Mouse (Mus musculus) kidney, embryonic 15.5 days (tissue): ENCODE results near the gene Rpl3. TPM values are rescaled to one million over a fixed set of nuclear protein-coding genes. Genes with fewer than 3 reads are reported as not detected.
A peak's percentile ranks its signal among the peaks of the same experiment; 100 is the strongest.

Experiments
- ATAC-seq: fragments of 200-750 bp; cut with Nextera tagmentation; replicated peaks from 2 replicates; pipeline ENCODE4 v1.8.0; 2017; ENCODE audit warnings: moderate TSS enrichment; ENCODE audit not compliant: low FRiP score
- H3K27ac ChIP-seq: fragments of 300-500 bp; sonication (generic); 2 replicates; pipeline ENCODE4 v1.5.1; 2015; ENCODE audit warnings: mild to moderate bottlenecking, inconsistent platforms
- H3K27me3 ChIP-seq: fragments of 300-500 bp; sonication (generic); 2 replicates; pipeline ENCODE4 v1.6.1; 2015; ENCODE audit warnings: inconsistent platforms
- H3K36me3 ChIP-seq: fragments of 300-500 bp; sonication (generic); 2 replicates; pipeline ENCODE4 v1.6.1; 2015; ENCODE audit warnings: inconsistent platforms
- H3K4me1 ChIP-seq: fragments of 300-500 bp; sonication (generic); 2 replicates; pipeline ENCODE4 v1.6.1; 2015; ENCODE audit warnings: inconsistent platforms
- H3K4me2 ChIP-seq: fragments of 300-500 bp; sonication (generic); 2 replicates; pipeline ENCODE4 v1.6.1; 2015; ENCODE audit warnings: moderate library complexity, mild to moderate bottlenecking, inconsistent platforms
- H3K4me3 ChIP-seq: fragments of 300-500 bp; sonication (generic); replicated peaks from 2 replicates; pipeline ENCODE4 v1.5.1; 2015; ENCODE audit warnings: mild to moderate bottlenecking, inconsistent platforms
- H3K9ac ChIP-seq: fragments of 300-500 bp; sonication (generic); 2 replicates; pipeline ENCODE4 v1.6.1; 2015; ENCODE audit warnings: mild to moderate bottlenecking, inconsistent platforms
- H3K9me3 ChIP-seq: fragments of 300-500 bp; sonication (generic); replicated peaks from 2 replicates; pipeline ENCODE4 v1.6.1; 2016; ENCODE audit warnings: inconsistent platforms
- WGBS: fragments of 180-500 bp; shearing (Covaris S2); methylation state at CpG from one replicate; pipeline ENCODE4 v1.1.7; 2015; ENCODE audit warnings: mixed read lengths; 5-methylcytosine and 5-hydroxymethylcytosine counted together
- microRNA-seq: library from miRNA; unstranded; fragments of <30 nt; microRNA quantifications from one replicate; pipeline ENCODE4, GENCODE M21; 2016
- polyA plus RNA-seq: library from polyadenylated mRNA; unstranded; fragments of >200 nt; fragmentation: Nextera tagmentation; extraction: Ambion mirVana; gene quantifications from 2 replicates; pipeline ENCODE4 v1.2.1, GENCODE M21; 2015

The Rpl3 gene
- polyA plus RNA-seq, 1 experiment from 2014 or later, result 1,115 TPM

- no peaks in the 10 kb centered on the region for H3K4me1 ChIP-seq
- 0 out of 2 replicates have a peak overlapping the region, but pooled peaks have one; percentile 18 for H3K27ac ChIP-seq
- ATAC-seq, result no peak
- no peak overlapping the region for H3K4me3 ChIP-seq
- H3K4me2 ChIP-seq, result no peak overlapping the region
- no peaks in the 10 kb centered on the region for H3K9me3 ChIP-seq
- H3K36me3 ChIP-seq, result no peaks in the 10 kb centered on the region
- no peaks in the 10 kb centered on the region for H3K27me3 ChIP-seq
- WGBS, result 71% methylated on average over 11 of the region's 11 CpGs
- H3K9ac ChIP-seq, result no peak overlapping the region
Measured at GRCm38 (mm10) chr15:80037255-80038109, 54.2 kb downstream of the Rpl3 start.

GRCm38 (mm10) chr15:80035341-80035885 is 56.3 kb downstream of the Rpl3 start:
- Histone ChIP-seq H3K36me3 (no peaks in the 10 kb centered on the region), H3K27me3 (no peaks in the 10 kb centered on the region), H3K27ac (no peak overlapping the region), H3K9ac (no peak overlapping the region), H3K4me3 (no peak overlapping the region), H3K9me3 (no peaks in the 10 kb centered on the region; the same call in 1 of the 2 replicates), H3K4me2 (no peak overlapping the region), H3K4me1 (no peaks in the 10 kb centered on the region)
- ATAC-seq, result 0 out of 2 replicates have a peak, but pooled peaks have one; percentile 12
- WGBS, result 79% methylated on average over 6 of the region's 6 CpGs

GRCm38 (mm10) chr15:80034913-80035312 is 56.8 kb downstream of the Rpl3 start:
- no peak for ATAC-seq
- Histone ChIP-seq H3K4me3 (no peak overlapping the region), H3K27me3 (no peaks in the 10 kb centered on the region), H3K9me3 (no peaks in the 10 kb centered on the region; the same call in 1 of the 2 replicates), H3K36me3 (no peaks in the 10 kb centered on the region), H3K4me1 (no peaks in the 10 kb centered on the region), H3K4me2 (no peak overlapping the region), H3K9ac (no peak overlapping the region), H3K27ac (no peak overlapping the region)

GRCm38 (mm10) chr15:80034366-80034765 is 57.3 kb downstream of the Rpl3 start:
- Histone ChIP-seq H3K4me2 (no peak overlapping the region), H3K9me3 (no peaks in the 10 kb centered on the region; the same call in 1 of the 2 replicates), H3K4me3 (no peak overlapping the region), H3K9ac (no peak overlapping the region), H3K27ac (no peak overlapping the region), H3K36me3 (no peaks in the 10 kb centered on the region), H3K27me3 (no peaks in the 10 kb centered on the region), H3K4me1 (no peaks in the 10 kb centered on the region)
- WGBS, result 70% methylated on average over 7 of the region's 7 CpGs
- no peak for ATAC-seq

GRCm38 (mm10) chr15:80031133-80031532 is 60.5 kb downstream of the Rpl3 start:
- no peaks in the 10 kb centered on the region for H3K36me3 ChIP-seq
- H3K9me3 ChIP-seq, result no peaks in the 10 kb centered on the region; the same call in 1 of the 2 replicates
- H3K27me3 ChIP-seq, result no peaks in the 10 kb centered on the region
- no peak for ATAC-seq
- 93% methylated on average over 4 of the region's 4 CpGs for WGBS
- no peak overlapping the region for H3K4me3 ChIP-seq
- H3K4me2 ChIP-seq, result no peak overlapping the region
- H3K4me1 ChIP-seq, result peaks cover 25% of the 10 kb centered on the region
- no peak overlapping the region for H3K27ac ChIP-seq
- H3K9ac ChIP-seq, result no peak overlapping the region

GRCm38 (mm10) chr15:80030399-80030798 is 61.3 kb downstream of the Rpl3 start:
- H3K4me2 ChIP-seq, result no peak overlapping the region
- no peak overlapping the region for H3K4me3 ChIP-seq
- no peaks in the 10 kb centered on the region for H3K27me3 ChIP-seq
- no peaks in the 10 kb centered on the region for H3K36me3 ChIP-seq
- WGBS, result 87% methylated on average over 10 of the region's 10 CpGs
- no peak overlapping the region for H3K27ac ChIP-seq
- no peak for ATAC-seq
- H3K9ac ChIP-seq, result no peak overlapping the region
- peaks cover 32% of the 10 kb centered on the region for H3K4me1 ChIP-seq
- no peaks in the 10 kb centered on the region; the same call in 1 of the 2 replicates for H3K9me3 ChIP-seq

GRCm38 (mm10) chr15:80028862-80029261 is 62.8 kb downstream of the Rpl3 start:
- Histone ChIP-seq H3K4me2 (no peak overlapping the region), H3K9ac (no peak overlapping the region), H3K27me3 (no peaks in the 10 kb centered on the region), H3K27ac (no peak overlapping the region), H3K36me3 (no peaks in the 10 kb centered on the region), H3K9me3 (no peaks in the 10 kb centered on the region; the same call in 1 of the 2 replicates), H3K4me3 (no peak overlapping the region), H3K4me1 (peaks cover 47% of the 10 kb centered on the region)
- 61% methylated on average over 5 of the region's 5 CpGs for WGBS
- no peak for ATAC-seq

Small RNA genes lying within 50 kb of the gene (microRNA-seq; reads per million reads assigned to microRNA genes)
- gene Snord43, result 18.1 reads per million, percentile 38 among the genes with 10 or more reads in this experiment

Other genes starting within 250 kb of the Rpl3 start
- gene Apobec3, start 200.2 kb downstream of the Rpl3 start, polyA plus RNA-seq, result 29.3 and 31.0 TPM in 2 replicates
- gene Cbx7, start 120.7 kb downstream of the Rpl3 start, polyA plus RNA-seq, result 2.9 and 3.0 TPM in 2 replicates
- gene Pdgfb, start 76.9 kb downstream of the Rpl3 start, polyA plus RNA-seq, result 3.8 and 5.1 TPM in 2 replicates
- 10.9 and 11.2 TPM in 2 replicates for gene Syngr1, start 534 bp downstream of the Rpl3 start, polyA plus RNA-seq
- 34.6 and 39.1 TPM in 2 replicates for gene Tab1, start 41.3 kb upstream of the Rpl3 start, polyA plus RNA-seq
- gene Mgat3, start 81.9 kb upstream of the Rpl3 start, polyA plus RNA-seq, result 6.4 and 7.3 TPM in 2 replicates
- 35.3 and 37.6 TPM in 2 replicates for gene Mief1, start 142.2 kb upstream of the Rpl3 start, polyA plus RNA-seq
- gene AC140267.1, start 144.0 kb upstream of the Rpl3 start, polyA plus RNA-seq, result not detected in 2 replicates
- 127 and 131 TPM in 2 replicates for gene Atf4, start 163.3 kb upstream of the Rpl3 start, polyA plus RNA-seq
- 57.3 and 58.8 TPM in 2 replicates for gene Rps19bp1, start 172.4 kb upstream of the Rpl3 start, polyA plus RNA-seq
- 0.03 TPM in 1 of 2 replicates, not detected in the other for gene Cacna1i, start 195.4 kb upstream of the Rpl3 start, polyA plus RNA-seq